Mouse (Mus musculus): ENCODE results near the gene Hmgcl. TPM values are rescaled to one million over a fixed set of nuclear protein-coding genes. Genes with fewer than 3 reads are reported as not detected.

Hmgcl gene
- total RNA-seq, 2 experiments from 2014 or later: 52.2 to 59.8 TPM

DNA sequence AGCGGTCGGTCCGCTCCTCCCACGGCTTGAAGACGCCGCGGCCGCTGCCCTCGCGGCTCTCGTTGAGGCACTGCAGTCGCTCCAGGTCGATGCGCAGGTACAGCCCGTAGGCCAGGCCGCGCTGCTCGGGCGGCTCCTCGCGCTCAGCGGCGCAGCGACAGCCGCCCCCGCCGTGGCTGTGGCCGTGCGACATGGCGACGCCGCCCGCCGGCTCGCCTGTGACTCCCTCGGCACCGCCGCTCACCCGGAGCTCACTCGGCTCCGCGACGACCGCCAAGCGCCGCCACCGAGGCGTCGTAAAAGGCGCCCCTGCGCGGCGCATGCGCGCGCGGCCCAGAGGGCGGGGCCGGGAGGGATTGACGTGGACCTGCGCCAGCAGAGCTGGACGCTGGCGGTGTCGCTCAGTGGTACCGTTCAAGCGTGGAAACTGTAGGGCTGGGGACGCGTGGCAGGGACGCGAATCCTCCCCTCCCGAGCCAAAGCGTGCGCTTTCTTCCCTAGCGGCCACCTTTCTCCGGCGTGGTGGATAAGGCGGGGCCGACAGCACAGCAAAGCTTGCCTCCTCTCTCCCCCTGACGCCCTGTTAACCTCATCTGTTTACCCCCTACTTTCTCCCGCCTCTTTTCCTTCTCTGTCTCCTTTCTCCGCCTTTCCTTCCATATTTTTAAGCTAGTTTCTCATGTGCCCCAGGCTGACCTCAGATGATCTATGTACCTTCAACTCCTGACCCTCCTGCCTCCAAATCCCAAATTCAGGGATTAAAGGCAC lies 40.9 kb downstream of the Hmgcl start, which contains the start of gene Pithd1:
Gene Pithd1 (minus strand): TSS at position 322 of the 768 bp plus-strand sequence.
- peak; percentile 95 for DNase-seq

DNA sequence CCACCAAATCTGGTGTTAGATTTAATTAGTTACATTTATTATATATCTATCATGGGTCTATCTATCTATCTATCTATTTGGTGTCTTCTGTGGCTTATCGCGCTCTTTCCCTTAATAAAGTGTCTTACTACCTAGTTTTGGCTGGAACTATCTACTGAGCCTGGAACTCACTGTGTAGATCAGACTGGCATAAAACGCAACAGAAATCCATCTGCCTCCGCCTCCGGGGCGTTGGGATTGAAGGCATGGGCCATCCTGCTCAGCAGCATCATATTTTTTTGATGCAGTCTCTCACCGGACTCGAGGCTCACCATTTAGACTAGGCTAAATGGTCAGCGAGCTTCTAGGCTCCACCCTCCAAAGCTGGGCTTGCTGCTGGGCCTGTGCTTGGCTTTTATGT lies 41.5 kb downstream of the Hmgcl start:
- no peak for DNase-seq

GRCm38 (mm10) chr4:135993941-135994340 lies 47.7 kb downstream of the Hmgcl start:
- no peak for DNase-seq

DNA sequence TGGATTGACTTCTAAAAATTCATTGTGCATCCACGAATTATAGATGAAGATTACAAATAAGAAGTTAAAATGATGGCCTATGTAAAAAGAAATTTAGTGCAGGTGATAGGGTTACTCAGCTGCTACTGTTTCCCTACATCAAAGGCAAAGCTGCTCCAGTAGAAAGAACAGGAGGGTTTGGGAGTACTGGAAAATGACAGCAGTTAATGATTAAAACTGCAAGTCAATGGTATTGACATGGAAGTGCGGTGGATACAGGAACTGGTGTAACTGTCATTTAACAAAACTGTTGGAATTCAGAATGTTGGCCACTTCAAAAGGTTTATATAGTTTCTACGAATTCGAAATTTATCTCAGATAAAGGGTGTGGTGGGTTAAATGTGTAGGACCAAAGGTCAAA lies 48.9 kb downstream of the Hmgcl start:
- DNase-seq: no peak

GRCm38 (mm10) chr4:136004107-136004675 lies 57.9 kb downstream of the Hmgcl start:
- DNase-seq: no peak

DNA sequence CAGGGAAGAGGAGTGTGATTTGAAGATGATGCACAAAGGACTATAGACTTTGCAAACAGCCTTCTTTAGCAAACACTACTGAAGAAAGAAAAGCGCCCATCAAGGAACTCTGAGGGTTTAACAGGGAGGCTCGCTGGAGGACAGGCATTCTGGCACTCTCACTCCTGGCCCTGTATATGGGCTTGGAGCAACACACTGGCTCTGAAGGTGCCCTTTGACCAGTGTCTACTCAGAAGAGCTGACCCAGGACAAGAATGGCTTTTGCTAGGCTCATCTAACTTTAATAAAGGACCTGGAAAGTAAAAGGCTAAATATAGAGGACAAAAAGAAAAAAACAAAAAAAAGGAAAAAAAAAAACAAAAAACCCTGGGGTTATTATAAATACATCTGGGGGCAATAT lies 58.7 kb downstream of the Hmgcl start:
- no peak for DNase-seq

DNA sequence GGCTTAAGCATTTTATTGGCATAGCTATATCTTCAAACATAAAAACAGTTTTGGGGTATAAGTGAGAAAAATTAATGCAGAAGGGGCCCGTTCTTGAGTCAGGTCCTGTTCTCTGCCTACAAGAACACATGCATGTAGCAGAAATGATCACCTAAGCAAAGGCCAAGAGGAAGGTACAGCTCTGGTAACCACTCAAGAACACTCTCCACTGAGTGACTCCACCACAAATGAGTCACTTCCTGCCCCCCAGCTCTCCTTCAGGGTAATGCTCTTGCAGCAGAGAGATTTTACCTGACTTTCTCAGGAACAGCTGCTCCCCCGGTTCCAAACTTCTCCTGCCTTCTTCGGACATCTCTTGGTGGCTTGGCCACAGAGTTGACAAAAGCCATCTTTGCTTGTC lies 60.6 kb downstream of the Hmgcl start:
- DNase-seq: no peak

- no peak for DNase-seq
Observed at GRCm38 (mm10) chr4:136008782-136009447, 62.7 kb downstream of the Hmgcl start.

DNA sequence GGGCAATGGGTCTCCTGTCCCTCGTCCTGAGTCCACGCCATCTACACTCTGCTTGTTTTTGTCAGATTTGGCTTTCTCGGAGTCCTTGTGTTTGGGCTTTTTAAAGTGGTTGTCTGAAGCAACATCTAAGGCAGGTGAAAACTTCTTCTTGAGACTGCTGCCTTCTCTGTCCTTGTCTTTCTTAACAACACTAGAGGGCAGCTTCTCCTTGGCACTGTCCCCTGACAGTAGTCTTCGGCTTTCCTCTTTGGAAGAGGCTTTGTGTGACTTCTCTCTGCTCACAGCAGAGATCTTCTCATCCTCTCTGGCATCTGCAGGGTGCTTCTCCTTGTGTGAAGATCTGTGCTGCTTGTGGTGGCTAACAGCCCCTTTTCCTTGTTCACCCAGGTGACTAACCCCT lies 64.3 kb downstream of the Hmgcl start:
- DNase-seq: no peak

Other genes starting within 250 kb of the Hmgcl start
- gene Il22ra1, start 218.3 kb upstream of the Hmgcl start, total RNA-seq (2021): under 1 TPM; 0.20 to 0.24 TPM
- 1 to 10 TPM in 1 of 2 experiments, under 1 TPM in 1; 0.76 to 1.1 TPM for gene Myom3, start 186.7 kb upstream of the Hmgcl start, total RNA-seq (2021)
- gene Srsf10, start 90.7 kb upstream of the Hmgcl start, total RNA-seq (2021): 10 to 100 TPM; 73.8 to 80.5 TPM
- 10 to 100 TPM; 81.7 to 88.6 TPM for gene Pnrc2, start 72.6 kb upstream of the Hmgcl start, total RNA-seq (2021)
- under 1 TPM; 0.68 to 0.74 TPM for gene Cnr2, start 51.1 kb upstream of the Hmgcl start, total RNA-seq (2021)
- 10 to 100 TPM; 42.4 to 45.9 TPM for gene Fuca1, start 25.7 kb upstream of the Hmgcl start, total RNA-seq (2021)
- gene Gale, start 17.3 kb downstream of the Hmgcl start, total RNA-seq (2021): 1 to 10 TPM; 7.6 to 9.8 TPM
- 10 to 100 TPM; 46.3 to 46.9 TPM for gene Lypla2, start 26.2 kb downstream of the Hmgcl start, total RNA-seq (2021)
- 10 to 100 TPM; 17.1 to 18.3 TPM for gene Pithd1, start 40.8 kb downstream of the Hmgcl start, total RNA-seq (2021)
- 10 to 100 TPM; 38.4 to 38.5 TPM for gene Eloa, start 75.3 kb downstream of the Hmgcl start, total RNA-seq (2021)
- gene Rpl11, start 107.0 kb downstream of the Hmgcl start, total RNA-seq (2021): 100 to 1,000 TPM; 395 to 405 TPM
- 10 to 100 TPM; 96.2 to 97.8 TPM for gene Id3, start 197.0 kb downstream of the Hmgcl start, total RNA-seq (2021)
- gene E2f2, start 225.9 kb downstream of the Hmgcl start, total RNA-seq (2021): 1 to 10 TPM; 5.8 to 9.7 TPM